Comparison of ENCODE assay signal across 17 mouse cellular contexts in the genomic region with DNA sequence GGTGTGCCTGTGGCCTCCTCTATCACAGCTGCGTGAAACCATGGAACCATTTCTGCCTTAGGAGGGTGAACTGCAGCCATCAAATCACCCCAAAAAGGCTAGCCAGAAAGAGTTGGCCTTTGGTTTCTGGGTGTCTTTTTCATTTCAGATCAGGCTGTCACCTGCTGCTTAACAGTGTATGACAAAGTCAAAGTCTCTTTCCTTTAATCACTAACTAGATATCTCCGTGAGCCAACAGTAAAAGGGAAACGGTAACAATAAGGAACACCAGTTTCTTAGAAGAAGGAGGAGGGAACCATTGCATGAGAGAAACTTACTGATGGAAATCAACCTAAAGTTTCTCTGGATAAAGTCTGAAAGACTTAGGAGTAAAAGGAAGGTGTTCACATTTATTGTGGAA. TPM values are rescaled to one million over a fixed set of nuclear protein-coding genes. Genes with fewer than 3 reads are reported as not detected.
"Had no signal": no experiment of that assay in that cellular context is flagged by ENCODE, and none has a peak within 500 bp of the region (broad histone marks: within the 10 kb centered on the region; RNA-seq: fewer than 3 reads in every experiment).

No protein-coding gene starts in this region.

- DNase-seq: liver, postnatal 0 days; lung, adult 2 months; lung, postnatal 14 days; lung, postnatal 36 days; right cerebral cortex, postnatal 14 days; spleen, adult 18-20 months; thymus, adult 18-20 months; thymus, postnatal 25 days; thymus, postnatal 4 days had no signal

- H3K9ac ChIP-seq: liver, postnatal 0 days; lung, embryonic 15.5 days; midbrain, embryonic 13.5 days; midbrain, embryonic 15.5 days; neural tube, embryonic 12.5 days had no signal

- H3K4me3 ChIP-seq: lung, embryonic 15.5 days; megakaryocyte, embryonic 14.5 days; midbrain, embryonic 13.5 days; midbrain, embryonic 15.5 days; neural tube, embryonic 12.5 days had no signal

- H3K27ac ChIP-seq: lung, embryonic 15.5 days; macrophage; midbrain, embryonic 13.5 days; midbrain, embryonic 15.5 days; neural tube, embryonic 12.5 days had no signal

- ATAC-seq: liver, postnatal 0 days; lung, postnatal 0 days; midbrain, embryonic 13.5 days; midbrain, embryonic 15.5 days had no signal

- H3K36me3 ChIP-seq: lung, embryonic 15.5 days; midbrain, embryonic 13.5 days; midbrain, embryonic 15.5 days; neural tube, embryonic 12.5 days had no signal

- H3K4me2 ChIP-seq: lung, embryonic 15.5 days; midbrain, embryonic 11.5 days; midbrain, embryonic 13.5 days; midbrain, embryonic 15.5 days; neural tube, embryonic 12.5 days had no signal

- H3K9me3 ChIP-seq: lung, embryonic 15.5 days; midbrain, embryonic 15.5 days; neural tube, embryonic 12.5 days had no signal

- H3K27me3 ChIP-seq: midbrain, embryonic 15.5 days had no signal

RNA-seq across cellular contexts. Expression of a gene that starts 2.2 kb away (rescaled TPM):
- polyA plus RNA-seq: macrophage had no signal
